Mouse (Mus musculus) hindbrain, embryonic 14.5 days (tissue): ENCODE measurements around the gene Ctsa. TPM values are rescaled to one million over a fixed set of nuclear protein-coding genes. Genes with fewer than 3 reads are reported as not detected.

Source experiments
- ATAC-seq: fragments of 200-750 bp; cut with Nextera tagmentation; 2 replicates; pipeline ENCODE4 v1.8.0; 2017; ENCODE audit warnings: moderate number of reproducible peaks, mild to moderate bottlenecking, moderate TSS enrichment, moderate library complexity; ENCODE audit not compliant: low FRiP score
- DNase-seq: peaks from one replicate; pipeline ENCODE4 v3.0.0-alpha.2; 2015; ENCODE audit warnings: low spot score
- H3K27ac ChIP-seq: fragments of 300-500 bp; sonication (generic); 2 replicates; pipeline ENCODE4 v1.5.1; 2014; ENCODE audit warnings: mild to moderate bottlenecking, moderate library complexity
- H3K27me3 ChIP-seq: fragments of 300-500 bp; sonication (generic); 2 replicates; pipeline ENCODE4 v1.6.1; 2014; ENCODE audit warnings: mild to moderate bottlenecking, low read length, mixed read lengths; ENCODE audit not compliant: control insufficient read depth, insufficient read depth
- H3K36me3 ChIP-seq: fragments of 300-500 bp; sonication (generic); replicated peaks from 2 replicates; pipeline ENCODE4 v1.6.1; 2014; ENCODE audit not compliant: control insufficient read depth, insufficient read depth
- H3K4me1 ChIP-seq: fragments of 300-500 bp; sonication (generic); replicated peaks from 2 replicates; pipeline ENCODE4 v1.6.1; 2014; ENCODE audit warnings: antibody characterized with exemption, low read length, mixed read lengths; ENCODE audit not compliant: control insufficient read depth, insufficient read depth
- H3K4me2 ChIP-seq: fragments of 300-500 bp; sonication (generic); replicated peaks from 2 replicates; pipeline ENCODE4 v1.6.1; 2014; ENCODE audit warnings: mild to moderate bottlenecking, moderate library complexity
- H3K4me3 ChIP-seq: fragments of 300-500 bp; sonication (generic); replicated peaks from 2 replicates; pipeline ENCODE4 v1.5.1; 2014; ENCODE audit warnings: mild to moderate bottlenecking, low read length
- H3K9ac ChIP-seq: fragments of 300-500 bp; sonication (generic); 2 replicates; pipeline ENCODE4 v1.6.1; 2014
- H3K9me3 ChIP-seq: fragments of 300-500 bp; sonication (generic); 2 replicates; pipeline ENCODE4 v1.6.1; 2016; ENCODE audit warnings: low read length; ENCODE audit not compliant: control insufficient read depth
- WGBS: fragments of 180-500 bp; shearing (Covaris S2); extraction: QIAGEN DNeasy Blood & Tissue Kit; methylation state at CpG from one replicate; pipeline ENCODE4 v1.1.7; 2014; 5-methylcytosine and 5-hydroxymethylcytosine counted together
- polyA plus RNA-seq: library from polyadenylated mRNA; unstranded; fragments of >200 nt; fragmentation: Nextera tagmentation; extraction: Ambion mirVana; gene quantifications from 2 replicates; pipeline ENCODE4 v1.2.1, GENCODE M21; 2014

Ctsa gene
- 85.9 and 89.6 TPM in 2 replicates for polyA plus RNA-seq

DNA sequence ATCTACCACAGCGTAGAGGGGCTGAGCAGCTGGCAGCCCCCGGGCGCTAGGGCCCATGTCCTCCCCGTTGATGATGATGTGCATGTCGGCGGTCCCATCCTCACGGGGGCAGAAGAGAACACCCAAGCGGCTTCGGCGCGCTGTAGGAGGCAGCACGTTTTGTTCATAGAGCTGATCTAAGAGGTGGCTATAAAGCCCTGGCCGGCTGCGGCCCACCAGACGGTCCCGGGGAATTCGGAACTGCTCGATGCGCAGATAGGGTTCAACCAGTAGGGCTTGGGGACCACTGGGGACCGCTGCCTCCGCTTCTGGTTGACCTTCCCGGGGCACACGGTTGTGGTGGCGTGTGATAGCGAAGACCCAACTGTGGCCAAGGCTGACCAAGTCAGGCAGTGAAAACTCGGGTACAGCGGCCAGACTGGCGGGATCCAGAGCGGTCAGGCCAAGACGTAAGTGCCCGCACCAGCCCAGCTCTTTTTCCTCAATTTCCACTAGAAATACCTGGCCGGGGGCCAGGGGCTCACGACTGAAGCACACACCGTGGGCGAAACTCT, at the start of gene Ctsa:
Gene Ctsa, plus strand, starts transcription at position 126 of the 554 bp plus-strand sequence.
- ATAC-seq (peak; percentile 64), DNase-seq (peak; percentile 67)
- peaks cover 21% of the 10 kb centered on the region for H3K36me3 ChIP-seq
- H3K9ac ChIP-seq, result peak within 1 kb of the TSS; percentile 70
- peaks cover 16% of the 10 kb centered on the region for H3K4me1 ChIP-seq
- H3K27ac ChIP-seq, result peak within 1 kb of the TSS; percentile 82
- under 1% methylated on average over 35 of the region's 35 CpGs for WGBS
- H3K9me3 ChIP-seq, result no peaks in the 10 kb centered on the region
- H3K4me2 ChIP-seq, result peak within 1 kb of the TSS; percentile 99
- no peaks in the 10 kb centered on the region for H3K27me3 ChIP-seq
- peak within 1 kb of the TSS; percentile 68 for H3K4me3 ChIP-seq

DNA sequence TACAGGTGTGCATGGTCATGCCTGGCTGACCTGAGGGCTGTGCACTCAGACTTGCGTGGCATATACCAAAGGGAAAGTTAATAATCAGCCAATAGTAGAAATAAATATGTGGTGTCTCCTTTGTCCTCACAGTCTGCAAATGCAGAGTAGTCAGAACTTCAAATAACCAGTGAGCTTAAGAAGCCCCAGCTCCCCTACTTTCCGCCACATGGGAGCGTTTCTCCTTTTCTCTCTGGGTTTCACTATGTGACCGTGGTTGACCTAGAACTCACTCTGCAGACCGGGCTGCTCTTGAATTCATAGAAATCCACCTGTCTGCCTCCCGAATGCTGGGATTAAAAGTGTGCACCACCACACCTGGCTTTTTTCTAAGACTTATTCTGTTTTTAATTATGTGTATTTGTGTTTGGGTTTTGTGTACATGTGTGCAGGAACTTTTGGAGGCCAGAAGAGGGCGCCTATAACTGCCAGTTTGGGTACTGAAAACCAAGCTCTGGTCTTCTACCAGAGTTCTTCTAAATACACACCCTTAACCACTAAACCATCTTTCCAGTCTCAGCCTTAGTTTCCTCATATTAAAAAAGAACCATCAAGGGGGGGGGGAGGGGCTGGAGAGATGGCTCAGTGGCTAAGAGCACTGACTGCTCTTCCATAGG, 48.6 kb upstream of the Ctsa start:
- H3K27me3 ChIP-seq, result no peaks in the 10 kb centered on the region
- no peak for ATAC-seq
- WGBS, result 81% methylated on average over 7 of the region's 7 CpGs
- peaks cover 4% of the 10 kb centered on the region; the same call in 1 of the 2 replicates for H3K36me3 ChIP-seq
- no peak overlapping the region for H3K27ac ChIP-seq
- no peak overlapping the region for H3K9ac ChIP-seq
- no peak for DNase-seq
- no peak overlapping the region for H3K4me3 ChIP-seq
- H3K4me2 ChIP-seq, result no peak overlapping the region
- H3K9me3 ChIP-seq, result no peaks in the 10 kb centered on the region
- H3K4me1 ChIP-seq, result peaks cover 7% of the 10 kb centered on the region; the same call in 1 of the 2 replicates

DNA sequence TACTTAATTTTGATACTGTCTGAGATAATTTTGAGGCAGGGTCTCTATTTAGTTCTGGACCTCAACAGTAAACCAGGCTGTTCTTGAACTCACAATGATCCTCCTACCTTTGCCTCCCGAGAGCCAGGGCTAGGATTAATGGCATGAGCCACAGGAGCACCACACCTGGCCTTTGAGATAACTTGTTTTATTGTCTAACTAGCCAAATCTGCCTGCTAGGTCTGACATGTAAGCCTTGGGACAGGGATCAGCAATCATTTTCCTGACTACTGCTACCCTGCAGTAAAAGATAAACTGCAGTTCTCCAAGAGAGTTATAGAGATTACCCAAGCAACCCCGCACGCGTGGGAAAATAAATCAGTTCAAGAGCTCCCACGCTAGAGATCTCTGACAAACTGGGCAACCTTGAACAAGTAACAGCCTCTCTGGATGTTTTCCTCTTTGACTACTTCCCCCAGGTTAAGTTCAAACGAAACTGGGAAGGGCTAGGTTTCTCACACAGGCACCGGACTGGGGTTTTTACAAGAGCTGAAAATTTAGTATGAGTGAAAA, 47.7 kb upstream of the Ctsa start:
- ATAC-seq (no peak), DNase-seq (no peak)
- WGBS, result 19% methylated on average over 7 of the region's 7 CpGs
- Histone ChIP-seq H3K27me3 (no peaks in the 10 kb centered on the region), H3K9ac (peak overlapping the region; percentile 78), H3K36me3 (peaks cover 11% of the 10 kb centered on the region; the same call in 1 of the 2 replicates), H3K4me3 (peak overlapping the region; percentile 62), H3K4me2 (peak overlapping the region; percentile 89), H3K9me3 (no peaks in the 10 kb centered on the region), H3K4me1 (peaks cover 7% of the 10 kb centered on the region; the same call in 1 of the 2 replicates), H3K27ac (0 out of 2 replicates have a peak overlapping the region, but pooled peaks have one; percentile 44)

DNA sequence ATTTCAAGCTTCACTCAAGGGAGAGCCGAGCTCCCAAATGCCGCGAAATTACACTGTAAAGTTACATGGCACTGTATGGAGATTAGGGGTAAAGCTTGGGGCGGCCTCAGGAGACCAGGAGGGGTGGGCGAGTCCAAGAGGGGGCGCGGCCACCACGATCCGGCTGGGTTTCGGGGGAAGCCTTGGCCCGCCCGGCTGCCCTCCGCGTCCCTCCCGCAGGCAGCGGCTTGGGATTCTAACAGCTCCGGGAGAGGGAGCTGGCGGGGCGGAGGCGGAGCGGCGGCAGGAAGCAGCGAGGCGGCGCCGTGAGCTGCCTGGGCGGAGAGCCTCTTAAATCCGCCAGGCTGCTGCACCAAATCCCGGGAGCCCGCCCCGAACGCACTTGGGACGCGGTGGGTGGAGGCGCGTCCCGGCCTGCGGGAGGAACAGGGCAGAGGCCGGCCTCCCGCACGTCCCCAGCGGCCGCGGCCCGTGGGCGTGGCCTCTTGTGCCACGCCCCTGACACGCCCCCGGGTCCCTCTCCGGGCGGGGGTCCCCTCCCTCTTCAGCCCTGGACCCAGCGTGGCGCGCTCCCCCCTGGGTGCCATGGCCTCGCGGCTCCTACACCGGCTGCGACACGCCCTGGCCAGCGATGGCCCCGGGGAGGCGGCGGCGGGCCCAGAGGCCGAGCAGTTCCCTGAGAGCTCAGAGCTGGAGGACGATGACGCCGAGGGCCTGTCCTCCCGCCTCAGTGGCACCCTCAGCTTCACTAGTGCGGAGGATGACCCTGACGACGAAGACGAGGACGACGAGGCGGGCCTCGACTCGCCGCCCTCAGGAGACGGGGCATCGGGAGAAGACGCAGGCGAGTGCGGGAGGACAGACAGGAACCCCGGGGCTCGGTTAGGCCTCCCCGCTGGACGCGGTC, 46.9 kb upstream of the Ctsa start, which contains the start of gene Snx21:
Gene Snx21, plus strand, starts transcription at position 343 of the 907 bp plus-strand sequence.
- H3K9ac ChIP-seq, result peak within 1 kb of the TSS; percentile 78
- WGBS, result under 1% methylated on average over 60 of the region's 89 CpGs
- DNase-seq, result peak; percentile 77
- H3K27ac ChIP-seq, result peak within 1 kb of the TSS; percentile 44
- H3K4me3 ChIP-seq, result peak within 1 kb of the TSS; percentile 62
- no peaks in the 10 kb centered on the region for H3K9me3 ChIP-seq
- H3K27me3 ChIP-seq, result no peaks in the 10 kb centered on the region
- peak; percentile 89 for ATAC-seq
- H3K36me3 ChIP-seq, result peaks cover 17% of the 10 kb centered on the region
- H3K4me1 ChIP-seq, result peaks cover 7% of the 10 kb centered on the region; the same call in 1 of the 2 replicates
- peak within 1 kb of the TSS; percentile 89 for H3K4me2 ChIP-seq

DNA sequence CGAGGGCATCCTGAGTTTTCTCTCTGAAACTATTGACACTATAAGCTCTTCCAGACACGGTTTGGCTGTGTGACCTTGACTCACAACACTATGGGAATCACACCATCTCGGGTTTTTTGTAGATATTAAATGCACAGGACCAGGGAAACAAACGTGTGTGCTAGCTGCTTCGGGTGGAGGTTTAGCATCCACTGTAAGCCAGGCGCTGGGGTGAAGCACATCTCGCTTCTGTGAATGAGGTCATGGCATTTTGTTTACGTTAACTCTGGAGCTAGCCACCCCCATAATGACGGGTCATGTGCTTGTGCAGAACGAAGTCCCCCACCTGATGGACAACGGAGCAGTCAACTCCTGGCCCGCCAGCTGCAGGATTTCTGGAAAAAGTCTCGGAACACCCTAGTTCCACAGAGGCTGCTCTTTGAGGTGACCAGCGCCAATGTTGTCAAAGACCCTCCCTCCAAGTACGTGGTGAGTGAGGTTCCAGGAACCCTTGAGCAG, 46.2 kb upstream of the Ctsa start:
- 9% methylated on average over 15 of the region's 15 CpGs for whole genome bisulfite sequencing
- DNase-seq (peak; percentile 52), ATAC-seq (no peak; the same call in 1 of the 2 replicates)
- no peaks in the 10 kb centered on the region for H3K27me3 ChIP-seq
- H3K4me3 ChIP-seq, result peak overlapping the region; percentile 62
- peak overlapping the region; percentile 89 for H3K4me2 ChIP-seq
- no peak overlapping the region for H3K27ac ChIP-seq
- H3K9ac ChIP-seq, result peak overlapping the region; percentile 78
- H3K4me1 ChIP-seq, result peaks cover 7% of the 10 kb centered on the region; the same call in 1 of the 2 replicates
- H3K36me3 ChIP-seq, result peaks cover 24% of the 10 kb centered on the region
- H3K9me3 ChIP-seq, result no peaks in the 10 kb centered on the region

DNA sequence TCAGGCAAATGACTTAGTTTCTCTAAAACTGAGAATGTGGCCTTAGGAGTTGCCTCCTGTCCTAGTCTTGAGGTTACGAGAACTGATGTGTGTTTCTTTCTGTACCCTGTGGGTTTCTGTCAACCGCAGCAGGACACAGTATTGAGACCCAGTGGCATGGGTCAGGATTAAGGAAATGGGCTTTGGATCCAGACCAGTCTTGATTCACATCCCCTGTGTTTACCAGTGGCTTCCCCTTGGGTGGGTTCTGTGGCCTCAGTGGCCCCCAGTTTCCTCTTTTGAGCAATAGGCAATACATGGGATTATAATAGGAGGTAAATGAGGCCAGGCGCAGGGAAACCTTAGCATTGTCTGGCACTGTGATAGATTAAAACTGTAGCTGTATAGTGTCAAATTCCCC, 45.6 kb upstream of the Ctsa start:
- no peak for DNase-seq
- H3K9ac ChIP-seq, result no peak overlapping the region
- 82% methylated on average over 3 of the region's 3 CpGs for WGBS
- no peak for ATAC-seq
- no peak overlapping the region for H3K27ac ChIP-seq
- H3K9me3 ChIP-seq, result no peaks in the 10 kb centered on the region
- peak overlapping the region; percentile 62 for H3K4me3 ChIP-seq
- peaks cover 7% of the 10 kb centered on the region; the same call in 1 of the 2 replicates for H3K4me1 ChIP-seq
- H3K27me3 ChIP-seq, result no peaks in the 10 kb centered on the region
- peak overlapping the region; percentile 89 for H3K4me2 ChIP-seq
- H3K36me3 ChIP-seq, result peaks cover 30% of the 10 kb centered on the region

DNA sequence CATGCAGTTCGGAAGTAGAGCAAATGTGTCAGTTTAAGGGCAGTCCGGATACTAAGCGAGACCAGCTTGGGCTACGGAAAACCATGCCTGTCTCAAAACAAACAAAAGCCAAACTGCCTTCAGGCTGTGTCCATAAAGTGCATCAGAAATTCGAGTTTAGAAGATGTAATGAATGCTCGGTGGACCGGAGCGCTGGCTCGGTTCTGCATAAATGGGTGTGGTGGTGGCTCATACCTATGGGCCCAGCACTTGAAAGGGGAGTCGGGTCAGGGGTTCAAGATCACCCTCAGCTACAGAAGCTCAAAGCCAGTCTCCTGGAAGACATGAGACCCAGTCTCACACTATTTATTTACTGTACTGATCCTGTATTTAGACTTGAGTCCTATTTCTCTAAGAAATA, 44.9 kb upstream of the Ctsa start:
- Histone ChIP-seq H3K36me3 (peaks cover 38% of the 10 kb centered on the region), H3K9ac (no peak overlapping the region), H3K9me3 (no peaks in the 10 kb centered on the region), H3K27me3 (no peaks in the 10 kb centered on the region), H3K4me2 (no peak overlapping the region), H3K27ac (no peak overlapping the region), H3K4me3 (no peak overlapping the region), H3K4me1 (peaks cover 7% of the 10 kb centered on the region; the same call in 1 of the 2 replicates)
- DNase-seq (no peak), ATAC-seq (no peak)
- 86% methylated on average over 10 of the region's 10 CpGs for WGBS

DNA sequence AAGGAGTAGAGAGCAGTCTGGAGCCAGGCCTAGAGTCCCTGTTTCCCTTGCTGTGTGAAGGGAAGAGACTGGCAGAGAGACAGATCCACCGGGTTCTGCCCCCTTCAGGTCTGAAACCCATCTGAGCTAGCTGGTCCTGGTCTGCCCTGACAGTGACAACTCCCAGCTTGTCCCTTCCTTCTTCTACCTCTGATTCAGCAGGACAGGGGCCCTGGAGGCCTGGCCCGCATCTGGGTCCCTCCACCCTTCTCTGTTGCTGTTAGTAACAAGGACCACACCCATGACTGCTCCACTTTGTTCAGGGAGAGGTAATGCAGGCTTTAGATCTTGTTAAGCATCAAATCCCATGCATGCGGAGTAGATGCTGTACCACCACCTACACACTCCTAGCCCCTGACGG, 44.3 kb upstream of the Ctsa start:
- peaks cover 7% of the 10 kb centered on the region; the same call in 1 of the 2 replicates for H3K4me1 ChIP-seq
- peaks cover 44% of the 10 kb centered on the region for H3K36me3 ChIP-seq
- no peak overlapping the region for H3K27ac ChIP-seq
- no peak for ATAC-seq
- H3K9ac ChIP-seq, result 0 out of 2 replicates have a peak overlapping the region, but pooled peaks have one; percentile 16
- no peak overlapping the region for H3K4me3 ChIP-seq
- no peaks in the 10 kb centered on the region for H3K9me3 ChIP-seq
- no peak overlapping the region for H3K4me2 ChIP-seq
- DNase-seq, result no peak
- no peaks in the 10 kb centered on the region for H3K27me3 ChIP-seq
- WGBS, result 78% methylated on average over 4 of the region's 4 CpGs
